Mouse (Mus musculus): Measurements from ENCODE around the gene Ankrd10. TPM values are rescaled to one million over a fixed set of nuclear protein-coding genes. Genes with fewer than 3 reads are reported as not detected.

Ankrd10 gene
- polyA plus RNA-seq, 1 experiment from 2014 or later: 71.4 TPM

DNA sequence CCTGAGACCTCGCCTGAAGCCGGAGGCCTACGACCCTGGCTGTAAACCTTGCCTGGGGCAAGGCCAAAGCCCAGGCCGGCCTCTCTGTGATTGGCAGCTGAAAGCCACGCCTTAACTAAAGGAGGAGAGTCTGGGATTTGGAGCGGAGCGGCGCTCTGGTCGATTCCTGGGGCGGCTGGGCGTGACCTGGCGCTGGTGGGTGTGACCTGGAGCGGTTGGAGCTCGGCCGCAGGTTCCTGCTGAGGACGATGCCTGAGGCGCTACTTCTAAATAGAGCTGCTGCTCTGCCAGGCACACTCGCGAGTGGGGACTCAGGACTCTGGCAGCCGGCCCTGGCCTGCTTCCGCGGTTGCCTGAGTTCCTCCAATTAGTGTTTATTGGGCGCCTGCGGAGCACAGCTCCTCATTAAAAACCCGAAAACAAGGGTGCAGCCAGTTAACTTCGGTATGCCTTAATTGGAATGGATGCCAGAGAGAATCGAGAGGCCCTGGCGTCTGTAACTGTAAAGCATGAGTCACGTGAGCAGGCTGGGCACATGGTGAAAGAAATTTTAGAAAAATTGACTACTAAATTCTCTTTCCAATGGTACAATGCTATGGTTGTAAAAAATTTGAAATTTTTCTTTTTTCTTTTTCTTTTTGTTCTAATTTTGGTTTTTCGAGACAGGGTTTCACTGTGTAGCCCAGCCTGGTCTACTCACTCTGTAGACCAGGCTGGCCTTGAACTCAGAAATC lies 934 bp upstream of the Ankrd10 start:
- no peaks in the 10 kb centered on the region for H3K9me3 ChIP-seq (ENCODE audit: control insufficient read depth, low read length)
- H3K27ac ChIP-seq (ENCODE audit: low read depth, low read length): peak overlapping the region; percentile 97
- peaks cover 25% of the 10 kb centered on the region for H3K4me1 ChIP-seq (ENCODE audit: control insufficient read depth, insufficient read depth, low read depth, low read length)
- peak overlapping the region; percentile 64 for H3K4me2 ChIP-seq (ENCODE audit: low read length)
- H3K9ac ChIP-seq (ENCODE audit: low read depth, low read length): peak overlapping the region; percentile 98
- no peaks in the 10 kb centered on the region for H3K27me3 ChIP-seq (replicated peaks; ENCODE audit: control insufficient read depth, insufficient read depth, low read length)
- peak overlapping the region; percentile 97 for H3K4me3 ChIP-seq (ENCODE audit: low read length)
- ATAC-seq: peak; percentile 31
- peaks cover 9% of the 10 kb centered on the region for H3K36me3 ChIP-seq (ENCODE audit: control insufficient read depth, insufficient read depth, low read length)
- WGBS: 4% methylated on average over 30 of the region's 30 CpGs

DNA sequence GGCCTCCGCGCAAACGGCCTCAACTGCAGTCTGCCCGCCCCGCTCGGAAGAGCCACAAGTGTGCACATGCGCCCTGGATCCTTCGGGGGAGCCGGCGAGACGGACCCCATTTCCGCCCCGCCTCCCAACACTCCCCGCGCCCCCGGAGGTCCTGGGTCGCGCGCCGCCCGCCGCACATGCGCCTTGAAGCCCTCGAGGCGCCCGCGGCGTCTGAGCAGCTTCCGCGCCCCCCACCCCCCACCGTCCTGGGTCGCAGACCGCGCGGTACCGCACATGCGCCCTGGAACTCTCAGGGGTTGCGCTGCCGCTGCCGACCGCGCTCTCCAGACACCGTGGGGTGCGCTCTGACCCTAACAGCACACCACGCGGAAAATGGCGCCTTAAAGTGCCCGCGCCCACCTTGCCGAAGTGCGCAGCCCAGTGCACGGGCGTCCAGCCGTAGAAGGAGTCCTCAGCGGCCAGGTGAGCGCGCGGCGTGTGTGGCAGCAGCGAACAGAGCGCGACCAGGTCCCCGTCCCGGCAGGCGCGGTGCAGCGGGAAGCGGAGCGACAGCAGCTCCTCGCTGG lies 462 bp downstream of the Ankrd10 start:
- peak; percentile 84 for ATAC-seq
- Histone ChIP-seq H3K9me3 (ENCODE audit: control insufficient read depth, low read length) (no peaks in the 10 kb centered on the region), H3K27ac (ENCODE audit: low read depth, low read length) (peak overlapping the region; percentile 97), H3K4me1 (ENCODE audit: control insufficient read depth, insufficient read depth, low read depth, low read length) (peaks cover 25% of the 10 kb centered on the region), H3K4me3 (ENCODE audit: low read length) (peak overlapping the region; percentile 97), H3K27me3 (replicated peaks; ENCODE audit: control insufficient read depth, insufficient read depth, low read length) (no peaks in the 10 kb centered on the region), H3K36me3 (ENCODE audit: control insufficient read depth, insufficient read depth, low read length) (peaks cover 10% of the 10 kb centered on the region), H3K4me2 (ENCODE audit: low read length) (peak overlapping the region; percentile 64), H3K9ac (ENCODE audit: low read depth, low read length) (peak overlapping the region; percentile 98)
- WGBS: under 1% methylated on average over 63 of the region's 70 CpGs

DNA sequence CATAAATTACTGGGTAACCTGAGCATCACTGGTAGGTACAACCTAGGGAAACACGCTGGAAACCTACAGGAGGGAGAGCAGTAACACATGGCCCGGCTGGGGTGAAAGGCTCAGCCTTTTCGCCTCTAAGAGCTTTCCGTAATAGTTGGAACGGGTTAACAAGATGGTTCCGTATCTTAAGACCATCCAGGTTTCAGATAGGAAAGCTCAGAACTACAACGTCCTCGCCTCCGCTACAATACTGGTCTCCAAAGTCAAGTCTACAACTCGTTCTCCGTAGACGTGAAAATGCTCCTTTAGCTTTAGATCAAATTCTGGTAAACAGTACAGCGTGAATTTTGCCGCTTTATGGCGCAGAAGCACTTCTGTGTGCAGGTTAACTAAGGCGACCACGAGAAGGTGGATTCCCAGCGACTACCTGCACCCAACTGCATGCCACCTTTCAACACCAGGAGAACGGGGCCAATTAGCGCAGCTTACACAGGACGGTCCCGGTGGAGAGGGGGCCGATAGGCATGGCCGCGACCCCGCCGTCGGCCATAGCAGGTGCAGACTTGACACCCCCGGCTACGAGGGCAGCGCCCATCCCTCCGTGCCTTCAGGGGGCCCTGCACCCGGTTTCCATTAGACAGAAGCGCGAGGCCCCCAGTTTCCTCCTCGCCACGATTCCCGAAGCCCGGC lies 1.1 kb downstream of the Ankrd10 start:
- WGBS: under 1% methylated on average over 39 of the region's 39 CpGs
- no peaks in the 10 kb centered on the region for H3K9me3 ChIP-seq (ENCODE audit: control insufficient read depth, low read length)
- H3K4me2 ChIP-seq (ENCODE audit: low read length): peak overlapping the region; percentile 64

DNA sequence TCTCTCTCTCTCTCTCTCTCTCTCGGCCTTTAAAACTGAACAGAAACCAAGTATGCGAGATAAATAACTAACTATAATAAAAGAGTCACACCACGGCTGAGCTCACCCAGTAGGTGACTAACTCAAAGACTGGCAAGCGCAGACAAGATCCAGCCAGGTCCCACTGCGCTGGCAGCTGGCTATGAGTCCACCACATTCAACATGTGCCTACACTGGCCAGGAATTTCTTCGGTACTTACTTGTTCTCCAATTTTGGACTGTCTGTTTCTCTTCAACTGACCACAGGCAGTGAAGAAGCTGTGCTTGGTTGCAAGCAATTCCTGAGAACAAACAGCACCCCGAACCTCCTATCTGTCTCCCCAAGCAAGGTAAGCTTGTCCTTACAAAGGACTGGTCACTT lies 2.1 kb downstream of the Ankrd10 start:
- Histone ChIP-seq H3K27ac (ENCODE audit: low read depth, low read length) (no peak overlapping the region), H3K9me3 (ENCODE audit: control insufficient read depth, low read length) (no peaks in the 10 kb centered on the region), H3K27me3 (replicated peaks; ENCODE audit: control insufficient read depth, insufficient read depth, low read length) (no peaks in the 10 kb centered on the region), H3K4me2 (ENCODE audit: low read length) (peak overlapping the region; percentile 64), H3K36me3 (ENCODE audit: control insufficient read depth, insufficient read depth, low read length) (peaks cover 10% of the 10 kb centered on the region), H3K9ac (ENCODE audit: low read depth, low read length) (no peak overlapping the region), H3K4me3 (ENCODE audit: low read length) (peak overlapping the region; percentile 97), H3K4me1 (ENCODE audit: control insufficient read depth, insufficient read depth, low read depth, low read length) (peaks cover 25% of the 10 kb centered on the region)
- ATAC-seq: no peak
- 55% methylated on average over 7 of the region's 7 CpGs for WGBS

More for the DNA sequence above, 1.1 kb downstream of the Ankrd10 start:
- H3K36me3 ChIP-seq (ENCODE audit: control insufficient read depth, insufficient read depth, low read length): peaks cover 10% of the 10 kb centered on the region
- peak overlapping the region; percentile 97 for H3K27ac ChIP-seq (ENCODE audit: low read depth, low read length)
- peaks cover 25% of the 10 kb centered on the region for H3K4me1 ChIP-seq (ENCODE audit: control insufficient read depth, insufficient read depth, low read depth, low read length)
- peak overlapping the region; percentile 98 for H3K9ac ChIP-seq (ENCODE audit: low read depth, low read length)
- peak overlapping the region; percentile 97 for H3K4me3 ChIP-seq (ENCODE audit: low read length)
- ATAC-seq: peak; percentile 16
- H3K27me3 ChIP-seq (replicated peaks; ENCODE audit: control insufficient read depth, insufficient read depth, low read length): no peaks in the 10 kb centered on the region

DNA sequence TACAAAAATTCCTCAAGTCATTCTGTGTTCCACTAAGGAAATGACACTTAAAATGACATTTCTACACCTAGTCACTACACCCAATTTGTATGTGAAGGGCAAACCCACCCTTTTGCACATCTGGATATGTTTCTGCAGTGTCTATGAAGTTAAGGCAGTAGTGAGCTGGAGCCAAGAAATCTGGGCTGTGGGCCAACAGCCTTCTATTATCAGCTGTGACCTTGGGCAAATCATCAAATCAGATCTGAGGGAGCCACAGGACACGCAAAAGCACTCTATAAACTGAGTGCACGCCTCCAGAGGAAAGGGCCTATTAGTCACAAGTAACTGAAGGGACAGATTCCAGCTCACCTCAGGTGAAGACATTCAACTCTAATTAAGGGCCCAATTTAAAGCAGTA lies 3.2 kb downstream of the Ankrd10 start:
- 27% methylated on average over 2 of the region's 2 CpGs for WGBS
- no peaks in the 10 kb centered on the region for H3K27me3 ChIP-seq (replicated peaks; ENCODE audit: control insufficient read depth, insufficient read depth, low read length)
- H3K4me2 ChIP-seq (ENCODE audit: low read length): peak overlapping the region; percentile 20; the same call in 1 of the 2 replicates
- no peak for ATAC-seq
- no peak overlapping the region for H3K27ac ChIP-seq (ENCODE audit: low read depth, low read length)
- H3K9me3 ChIP-seq (ENCODE audit: control insufficient read depth, low read length): no peaks in the 10 kb centered on the region
- H3K4me3 ChIP-seq (ENCODE audit: low read length): no peak overlapping the region
- H3K4me1 ChIP-seq (ENCODE audit: control insufficient read depth, insufficient read depth, low read depth, low read length): peaks cover 25% of the 10 kb centered on the region
- H3K36me3 ChIP-seq (ENCODE audit: control insufficient read depth, insufficient read depth, low read length): peaks cover 17% of the 10 kb centered on the region
- H3K9ac ChIP-seq (ENCODE audit: low read depth, low read length): no peak overlapping the region

DNA sequence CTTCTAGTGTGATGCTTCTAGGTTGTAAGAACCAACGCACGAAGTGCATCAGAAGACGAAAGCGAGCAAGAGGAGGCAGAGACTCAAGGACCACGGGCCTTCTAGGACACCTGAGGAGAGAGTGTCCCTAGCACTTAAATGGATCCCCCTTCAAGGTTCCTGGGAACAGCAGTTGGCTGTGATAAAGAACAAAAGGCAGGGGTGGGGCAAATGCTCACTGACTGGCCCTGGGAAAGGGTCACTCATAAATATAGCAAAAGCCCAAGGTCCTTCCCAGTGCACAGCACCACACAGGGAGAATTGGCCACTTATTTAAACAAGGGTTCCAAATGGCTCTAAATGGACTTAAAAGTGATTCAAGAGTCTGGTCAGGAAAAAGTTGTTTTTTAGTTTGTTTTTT lies 6.4 kb downstream of the Ankrd10 start:
- Histone ChIP-seq H3K36me3 (ENCODE audit: control insufficient read depth, insufficient read depth, low read length) (peaks cover 24% of the 10 kb centered on the region), H3K9ac (ENCODE audit: low read depth, low read length) (no peak overlapping the region), H3K4me3 (ENCODE audit: low read length) (no peak overlapping the region), H3K27ac (ENCODE audit: low read depth, low read length) (no peak overlapping the region), H3K9me3 (ENCODE audit: control insufficient read depth, low read length) (no peaks in the 10 kb centered on the region), H3K4me2 (ENCODE audit: low read length) (no peak overlapping the region), H3K27me3 (replicated peaks; ENCODE audit: control insufficient read depth, insufficient read depth, low read length) (no peaks in the 10 kb centered on the region), H3K4me1 (ENCODE audit: control insufficient read depth, insufficient read depth, low read depth, low read length) (peaks cover 19% of the 10 kb centered on the region)
- 79% methylated on average over 5 of the region's 5 CpGs for WGBS
- no peak for ATAC-seq

DNA sequence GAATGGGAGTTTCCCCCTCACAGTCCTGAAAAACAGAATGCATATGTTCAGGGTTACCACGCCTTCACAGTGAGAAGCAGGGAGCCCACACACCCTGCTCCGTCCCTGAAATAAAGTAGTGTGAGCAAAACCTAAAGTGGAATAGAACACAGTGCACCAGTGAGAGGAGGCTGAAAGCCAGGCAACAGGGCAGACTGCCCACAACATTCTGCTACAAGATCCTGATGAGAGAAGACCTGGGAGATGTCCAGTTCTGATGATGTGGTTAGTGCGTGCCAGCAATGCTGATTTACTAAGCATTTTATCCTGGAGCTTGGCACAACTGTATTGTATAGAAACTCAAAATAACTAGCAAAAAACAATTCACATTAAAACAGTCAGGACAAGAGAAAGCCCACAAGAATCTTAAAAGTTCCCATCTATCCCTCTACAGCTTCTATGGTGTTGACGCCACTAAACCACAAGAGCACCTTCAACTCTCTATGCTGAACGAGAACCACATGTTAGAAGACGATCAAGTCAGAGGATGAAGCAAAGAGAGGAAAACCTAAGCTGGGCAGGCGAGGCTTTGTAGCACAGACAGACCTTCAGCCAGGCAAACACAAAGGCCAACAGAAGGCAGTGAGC lies 6.9 kb downstream of the Ankrd10 start:
- Histone ChIP-seq H3K4me1 (ENCODE audit: control insufficient read depth, insufficient read depth, low read depth, low read length) (peaks cover 13% of the 10 kb centered on the region), H3K4me2 (ENCODE audit: low read length) (no peak overlapping the region), H3K4me3 (ENCODE audit: low read length) (no peak overlapping the region), H3K9ac (ENCODE audit: low read depth, low read length) (no peak overlapping the region), H3K9me3 (ENCODE audit: control insufficient read depth, low read length) (no peaks in the 10 kb centered on the region), H3K36me3 (ENCODE audit: control insufficient read depth, insufficient read depth, low read length) (peaks cover 25% of the 10 kb centered on the region), H3K27me3 (replicated peaks; ENCODE audit: control insufficient read depth, insufficient read depth, low read length) (no peaks in the 10 kb centered on the region), H3K27ac (ENCODE audit: low read depth, low read length) (no peak overlapping the region)
- ATAC-seq: peak; percentile 46
- 81% methylated on average over 7 of the region's 7 CpGs for WGBS

DNA sequence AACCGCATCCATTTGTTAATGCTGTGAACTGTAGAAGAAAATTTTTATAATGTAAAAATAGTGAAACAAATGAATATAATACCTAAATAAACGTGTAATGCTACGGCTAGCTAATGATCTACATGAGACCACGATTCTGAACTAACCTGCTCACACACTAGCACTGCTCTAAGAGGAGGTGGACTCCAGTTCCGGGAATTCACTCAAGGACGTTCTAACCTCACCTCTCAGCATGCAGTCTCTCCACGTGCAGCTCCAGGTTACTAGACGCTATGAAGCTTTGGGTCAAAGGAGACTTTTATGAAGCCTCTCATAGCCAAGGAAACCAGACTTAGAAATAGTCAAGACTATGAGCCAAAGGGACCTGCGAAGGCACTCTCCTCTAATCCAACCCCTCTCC lies 7.8 kb downstream of the Ankrd10 start:
- Histone ChIP-seq H3K27ac (ENCODE audit: low read depth, low read length) (no peak overlapping the region), H3K36me3 (ENCODE audit: control insufficient read depth, insufficient read depth, low read length) (peaks cover 26% of the 10 kb centered on the region), H3K27me3 (replicated peaks; ENCODE audit: control insufficient read depth, insufficient read depth, low read length) (no peaks in the 10 kb centered on the region), H3K9me3 (ENCODE audit: control insufficient read depth, low read length) (no peaks in the 10 kb centered on the region), H3K4me1 (ENCODE audit: control insufficient read depth, insufficient read depth, low read depth, low read length) (peaks cover 4% of the 10 kb centered on the region), H3K9ac (ENCODE audit: low read depth, low read length) (no peak overlapping the region), H3K4me3 (ENCODE audit: low read length) (no peak overlapping the region), H3K4me2 (ENCODE audit: low read length) (no peak overlapping the region)
- no peak for ATAC-seq
- WGBS: 86% methylated on average over 9 of the region's 9 CpGs

DNA sequence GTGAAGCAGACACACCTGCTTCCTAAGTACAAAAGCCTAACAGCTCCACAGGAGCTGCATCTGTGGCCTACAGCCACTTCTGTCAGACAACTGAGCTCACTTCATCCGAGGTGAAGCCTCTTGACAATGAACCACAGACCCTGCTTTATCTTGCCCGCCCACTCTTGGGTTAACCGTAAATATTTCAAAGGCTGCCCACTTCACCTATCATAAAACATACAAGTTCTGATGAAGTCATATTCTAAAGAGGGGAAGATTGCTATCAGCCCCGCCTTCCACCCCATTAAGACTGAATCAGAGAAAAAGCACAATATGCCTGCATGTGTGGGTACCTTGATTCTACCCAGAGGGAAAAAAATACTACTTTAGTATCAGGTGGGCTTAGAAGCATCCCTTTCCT lies 10.5 kb downstream of the Ankrd10 start:
- no peaks in the 10 kb centered on the region for H3K27me3 ChIP-seq (replicated peaks; ENCODE audit: control insufficient read depth, insufficient read depth, low read length)
- H3K36me3 ChIP-seq (ENCODE audit: control insufficient read depth, insufficient read depth, low read length): peaks cover 16% of the 10 kb centered on the region
- no peaks in the 10 kb centered on the region for H3K9me3 ChIP-seq (ENCODE audit: control insufficient read depth, low read length)
- H3K9ac ChIP-seq (ENCODE audit: low read depth, low read length): no peak overlapping the region
- H3K4me1 ChIP-seq (ENCODE audit: control insufficient read depth, insufficient read depth, low read depth, low read length): no peaks in the 10 kb centered on the region
- H3K27ac ChIP-seq (ENCODE audit: low read depth, low read length): no peak overlapping the region
- ATAC-seq: no peak
- H3K4me2 ChIP-seq (ENCODE audit: low read length): no peak overlapping the region
- 92% methylated on average over 4 of the region's 4 CpGs for whole genome bisulfite sequencing
- no peak overlapping the region for H3K4me3 ChIP-seq (ENCODE audit: low read length)
